Mouse (Mus musculus) WW6 (cell line): ENCODE measurements at regions not wholly inside any gene's neighbourhood (a gene's known extent, or its start where the extent isn't known, plus 50 kb on each side); places are given as distances from the start of the nearest gene placed in this dataset.

Experiments used
- DNase-seq: peaks from one replicate; pipeline ENCODE4 v3.0.0-alpha.2; 2013; ENCODE audit warnings: low read depth, low spot score

DNA sequence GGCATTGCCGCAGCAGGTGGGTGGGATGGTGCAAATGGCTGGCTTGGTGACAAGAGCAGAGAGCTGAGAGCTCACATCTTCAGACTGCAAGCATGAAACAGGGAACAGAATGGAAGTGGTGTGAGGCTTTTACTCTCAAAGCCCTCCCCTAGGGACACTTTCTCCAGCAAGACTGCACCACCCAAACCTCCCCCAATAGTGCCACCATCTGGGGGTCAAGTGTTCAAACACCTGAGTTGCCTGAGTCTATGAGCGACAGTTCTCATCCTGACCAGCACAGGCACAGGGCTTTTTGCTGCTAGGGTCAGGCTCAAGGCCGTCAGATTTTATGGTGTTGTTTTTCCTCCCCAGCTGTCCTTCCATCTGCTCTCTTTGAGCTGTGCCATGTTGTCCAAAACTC is 337.9 kb upstream of the Eif4g2 start:
- DNase-seq: no peak

DNA sequence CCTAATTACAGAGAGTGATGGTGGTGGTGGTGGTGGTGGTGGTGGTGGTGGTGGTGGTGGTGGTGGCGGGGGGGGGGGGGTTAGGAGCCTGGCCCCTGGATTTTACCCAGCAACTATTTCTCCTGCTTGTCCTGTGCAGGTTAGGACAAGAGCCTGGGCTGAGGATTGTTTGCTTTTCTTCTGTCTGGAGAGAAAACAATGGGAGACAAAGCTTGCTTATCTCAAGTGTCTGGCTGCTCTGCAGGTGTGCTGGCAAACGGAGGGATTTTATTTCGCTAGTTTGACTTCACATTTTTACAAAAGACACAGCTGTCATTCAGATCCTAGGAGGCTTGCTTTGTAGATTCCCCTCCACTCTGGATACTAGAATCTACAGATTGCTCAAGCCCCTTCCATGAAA is 334.9 kb upstream of the Eif4g2 start:
- DNase-seq: no peak

DNA sequence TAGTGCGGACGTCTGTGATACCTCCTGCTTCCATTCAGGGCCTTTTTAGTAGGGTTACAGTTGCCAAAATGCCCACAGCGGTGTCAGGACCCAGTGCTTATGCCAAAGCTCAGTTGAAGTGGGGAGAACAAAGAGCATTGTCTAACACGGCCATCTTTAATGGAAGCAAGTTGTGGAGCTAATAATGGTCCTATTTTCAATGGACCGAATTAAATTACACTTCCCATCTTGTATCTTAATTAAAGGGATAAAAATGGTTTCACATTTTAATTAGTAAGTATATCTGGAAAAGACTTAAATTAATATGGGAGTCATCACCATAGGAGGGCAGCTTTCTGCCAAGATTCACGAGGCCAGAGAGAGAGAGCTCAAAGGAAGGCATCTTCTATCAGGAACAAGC is 333.2 kb upstream of the Eif4g2 start:
- DNase-seq: no peak

DNA sequence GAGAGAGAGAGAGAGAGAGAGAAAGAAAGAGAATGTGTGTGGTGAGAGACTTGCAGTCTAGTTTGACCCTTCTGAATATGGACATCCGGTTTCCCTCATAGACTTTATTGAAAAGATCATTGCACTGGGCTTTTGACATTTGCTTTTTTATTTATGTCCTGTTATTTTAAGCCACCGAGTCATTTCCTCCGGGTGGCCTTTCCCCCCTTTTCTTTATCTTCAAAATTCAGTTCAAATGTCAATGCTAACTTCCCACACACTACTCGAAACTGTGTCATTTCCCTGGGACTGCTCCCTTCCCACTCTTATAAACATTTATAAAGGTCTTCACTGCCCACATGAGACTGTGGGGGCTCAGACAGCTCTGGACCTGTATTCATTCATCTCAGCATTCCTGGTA is 330.9 kb upstream of the Eif4g2 start:
- no peak for DNase-seq

DNA sequence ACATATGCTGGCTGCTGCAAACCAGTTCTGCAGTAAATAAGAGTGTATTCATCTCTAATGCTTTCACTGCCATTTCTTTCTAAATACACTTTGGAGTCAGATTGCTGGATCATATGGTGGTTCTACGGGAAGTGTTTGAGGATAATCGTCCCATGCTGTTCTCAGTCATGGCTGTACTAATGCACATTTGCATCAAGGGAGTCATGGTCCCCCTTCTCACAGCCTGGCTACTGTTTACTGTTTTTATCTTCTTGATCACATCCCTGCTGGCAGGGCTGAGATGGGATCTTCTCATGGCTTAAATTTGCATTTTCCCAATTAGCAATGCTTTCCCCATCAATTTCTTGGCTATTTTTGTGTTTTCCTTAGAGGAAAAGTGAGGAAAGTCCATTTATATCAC is 330.1 kb upstream of the Eif4g2 start:
- DNase-seq: no peak

DNA sequence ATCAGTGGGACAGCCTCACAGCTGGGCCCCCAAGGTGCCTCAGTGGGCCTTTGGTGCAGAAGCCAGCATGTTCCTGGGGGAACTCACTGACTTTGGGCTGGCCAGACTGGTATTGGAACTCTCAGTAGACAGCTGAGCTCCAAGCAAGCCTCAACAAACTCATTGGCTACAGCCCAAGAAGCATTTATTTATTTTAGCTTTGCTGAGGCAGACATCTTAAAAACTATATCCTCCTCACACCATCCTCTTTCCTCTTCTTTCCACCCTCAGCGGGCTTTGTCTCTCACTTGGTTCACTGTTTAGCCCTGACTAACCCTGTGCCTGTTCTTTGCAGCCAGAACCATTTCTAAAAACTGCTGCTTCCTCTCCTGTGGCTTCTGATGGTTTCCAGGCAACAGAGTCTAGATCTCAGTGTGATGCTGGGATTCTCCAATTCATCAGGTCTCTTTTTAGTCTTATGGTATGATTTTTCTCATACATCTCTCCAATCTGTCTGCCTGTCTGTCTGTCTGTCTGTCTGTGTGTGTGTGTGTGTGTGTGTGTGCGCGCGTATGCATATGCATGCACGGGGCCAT is 328.6 kb upstream of the Eif4g2 start:
- no peak for DNase-seq

DNA sequence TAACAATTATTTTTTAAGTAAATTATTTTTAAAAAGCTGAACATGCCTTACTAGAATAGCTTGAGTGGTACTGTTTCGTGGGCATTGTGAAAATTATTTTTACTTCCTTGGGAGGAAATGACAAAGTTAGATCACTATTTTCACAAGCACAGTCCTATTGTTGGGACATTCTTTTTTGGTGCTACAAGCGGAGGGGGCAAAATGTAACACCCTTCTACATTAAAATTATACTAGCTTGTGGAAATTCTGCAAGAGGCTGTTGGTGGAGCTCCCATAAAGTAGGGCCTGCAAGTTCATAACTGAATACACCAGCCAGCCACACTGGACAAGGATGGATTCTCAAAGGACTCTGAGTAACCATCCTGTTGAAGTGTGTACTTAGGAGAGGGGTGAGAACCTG is 313.1 kb upstream of the Eif4g2 start:
- DNase-seq: no peak

DNA sequence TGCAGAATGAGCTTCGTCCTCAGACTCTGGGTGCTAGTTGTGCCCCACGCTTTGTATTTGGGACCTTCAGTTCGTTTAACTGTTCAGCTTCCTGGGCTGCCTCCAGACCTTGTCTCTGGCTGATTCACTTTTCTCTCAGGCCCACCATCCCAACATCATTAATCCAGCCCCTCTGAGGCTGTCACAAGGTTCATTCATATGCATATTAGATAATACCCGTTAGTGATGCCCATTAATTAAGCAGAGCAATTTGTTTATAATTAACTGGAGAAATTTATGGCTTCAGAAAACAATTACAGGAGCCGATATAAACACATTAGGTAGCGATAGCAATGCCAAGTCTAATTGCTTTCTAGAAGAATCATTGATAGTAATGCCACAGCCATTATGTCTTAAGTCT is 312.3 kb upstream of the Eif4g2 start:
- no peak for DNase-seq

DNA sequence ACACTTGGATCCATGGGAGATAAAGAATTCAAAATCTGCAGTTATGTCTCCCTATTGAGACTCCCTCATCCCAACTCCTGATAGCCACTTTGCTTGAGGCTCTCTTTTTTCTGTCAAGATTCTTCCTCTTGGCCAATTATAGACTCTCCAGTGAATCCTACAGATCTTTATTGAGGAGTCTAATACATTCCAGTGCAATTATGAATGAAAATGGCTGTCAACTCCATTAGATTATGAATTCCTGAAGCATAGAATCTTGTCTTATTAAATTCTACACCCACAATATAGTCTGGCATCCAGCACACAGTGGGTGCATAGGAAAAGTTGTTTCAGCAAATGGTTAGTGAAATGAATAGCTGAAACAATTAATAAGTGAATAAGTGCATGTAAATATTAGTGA is 311.0 kb upstream of the Eif4g2 start:
- DNase-seq: no peak

DNA sequence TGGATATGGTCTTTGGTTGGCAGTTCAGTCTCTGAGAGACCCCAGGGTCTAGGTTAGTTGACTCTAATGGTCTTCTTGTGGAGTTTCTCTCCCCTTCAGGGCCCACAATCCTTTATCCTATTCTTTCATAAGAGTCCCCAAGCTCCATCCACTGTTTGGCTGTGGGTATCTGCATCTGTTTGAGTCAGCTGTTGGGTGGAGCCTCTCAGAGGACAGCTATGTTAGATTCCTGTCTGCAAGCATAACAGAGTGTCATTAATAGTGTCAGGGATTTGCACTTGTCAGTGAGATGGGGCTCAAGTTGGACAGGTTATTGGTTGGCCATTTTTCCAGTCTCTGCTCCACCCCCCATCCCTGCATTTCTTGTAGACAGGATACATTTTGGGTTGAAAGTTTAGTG is 306.9 kb upstream of the Eif4g2 start:
- no peak for DNase-seq

DNA sequence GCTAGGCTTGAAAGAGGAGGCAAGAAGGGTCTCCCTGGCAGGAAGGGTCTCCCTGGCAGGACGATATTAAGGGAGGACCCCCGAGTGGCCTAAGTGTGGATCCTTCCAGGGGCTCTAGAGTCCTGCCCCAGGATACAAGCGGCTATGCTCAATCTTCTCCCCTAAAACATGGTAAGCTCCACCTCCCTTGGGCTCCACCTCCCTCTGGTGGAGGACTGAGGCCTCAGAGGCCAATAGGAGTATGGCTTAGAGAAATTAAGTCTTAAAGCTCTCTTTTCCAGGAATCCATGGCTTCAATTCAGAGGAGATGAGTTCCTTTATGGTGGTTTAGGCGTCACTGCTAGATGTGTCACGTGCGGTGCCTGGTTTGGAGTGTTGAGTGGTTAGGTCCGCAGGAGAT is 291.7 kb upstream of the Eif4g2 start:
- DNase-seq: no peak

DNA sequence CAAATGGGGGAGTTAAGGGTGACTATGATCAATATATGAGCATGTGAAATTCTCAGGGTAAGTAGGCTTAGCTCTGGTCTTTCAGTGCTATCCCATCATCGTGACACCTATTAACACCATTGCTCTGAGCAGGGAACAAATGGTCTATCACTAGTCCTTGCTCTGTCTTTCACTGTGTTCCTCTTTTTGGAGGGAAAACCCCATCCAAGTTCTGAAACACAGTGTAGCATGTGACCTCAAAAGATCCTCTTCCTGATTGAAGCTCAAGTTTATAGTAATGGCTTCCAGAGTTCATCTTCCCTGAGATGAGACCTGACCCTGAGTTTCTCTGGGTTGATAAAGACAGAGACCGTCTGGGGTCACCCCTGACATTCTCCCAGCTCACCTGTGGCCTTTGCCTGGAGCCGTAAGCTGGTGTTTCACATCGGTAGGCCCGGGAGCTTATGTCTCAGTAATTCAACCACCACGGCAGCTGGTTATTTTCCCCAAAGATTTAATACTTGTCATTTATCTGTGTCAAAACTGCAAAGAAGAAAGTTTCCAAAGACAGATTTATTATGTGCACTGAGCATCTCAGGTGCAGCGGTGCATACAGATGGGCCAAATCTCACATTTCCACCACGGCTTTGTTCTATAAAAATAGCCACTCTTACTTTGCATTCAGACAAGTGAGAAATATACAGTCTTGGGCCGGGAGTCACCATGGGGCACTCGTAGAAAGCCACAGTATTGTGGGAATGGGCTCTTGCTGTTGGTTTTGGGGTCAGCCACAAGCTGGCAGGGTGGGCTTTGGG is 290.7 kb upstream of the Eif4g2 start:
- DNase-seq: no peak

DNA sequence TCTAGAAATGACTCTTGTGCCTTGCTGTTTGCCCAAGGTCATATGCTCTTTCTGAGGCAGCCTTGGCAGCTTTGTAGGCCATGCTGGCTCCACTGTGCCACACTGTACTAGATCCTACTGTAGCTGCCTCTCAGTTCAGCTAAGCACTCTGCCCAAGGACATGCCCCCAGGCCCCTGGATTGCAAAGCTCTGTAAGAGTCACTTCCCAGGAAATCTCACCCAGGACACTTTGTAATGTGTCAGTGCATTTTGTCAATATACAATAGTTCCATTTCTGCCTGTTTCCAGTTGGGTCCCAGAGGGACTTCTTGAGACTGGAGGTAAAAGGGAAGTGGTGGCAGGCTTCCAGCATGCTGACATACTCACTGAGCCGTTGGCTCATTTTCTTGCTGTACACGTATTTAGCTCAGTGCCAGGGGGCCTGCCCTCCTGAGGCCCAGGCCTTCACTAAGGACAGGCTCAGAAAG is 287.6 kb upstream of the Eif4g2 start:
- DNase-seq: no peak

DNA sequence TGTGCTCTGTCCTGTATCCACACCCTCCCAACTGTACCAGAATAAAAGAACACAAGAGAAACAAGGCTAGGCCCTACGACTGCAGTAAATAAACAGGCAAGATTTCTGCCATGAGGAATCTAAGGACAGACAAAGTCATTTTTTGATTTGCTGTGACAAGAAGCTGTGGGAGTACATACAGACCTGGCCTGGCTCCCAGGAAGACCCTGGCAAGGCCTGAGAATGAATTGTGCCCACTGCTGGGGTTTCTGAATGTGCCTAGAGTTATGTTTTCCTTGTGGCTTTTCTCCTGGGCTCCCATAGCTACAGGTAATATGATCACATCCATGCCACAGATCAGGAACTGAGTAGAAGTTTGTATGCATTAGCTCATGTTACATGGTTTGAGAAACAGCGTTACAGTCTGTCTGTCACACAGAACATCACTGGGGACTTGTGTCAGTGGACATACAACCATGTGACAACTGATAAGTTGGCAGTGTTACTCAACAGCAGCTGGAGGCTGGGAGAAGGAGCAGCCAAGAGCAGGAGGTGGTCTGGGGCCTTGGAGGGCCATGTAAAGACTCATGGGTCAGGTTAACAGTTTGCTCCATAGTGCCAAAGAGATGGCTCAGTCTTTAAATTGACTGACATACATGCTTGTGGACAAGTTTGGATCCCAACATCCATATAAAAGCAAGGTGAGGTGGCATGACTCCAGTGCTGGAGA is 285.6 kb upstream of the Eif4g2 start:
- DNase-seq: no peak

DNA sequence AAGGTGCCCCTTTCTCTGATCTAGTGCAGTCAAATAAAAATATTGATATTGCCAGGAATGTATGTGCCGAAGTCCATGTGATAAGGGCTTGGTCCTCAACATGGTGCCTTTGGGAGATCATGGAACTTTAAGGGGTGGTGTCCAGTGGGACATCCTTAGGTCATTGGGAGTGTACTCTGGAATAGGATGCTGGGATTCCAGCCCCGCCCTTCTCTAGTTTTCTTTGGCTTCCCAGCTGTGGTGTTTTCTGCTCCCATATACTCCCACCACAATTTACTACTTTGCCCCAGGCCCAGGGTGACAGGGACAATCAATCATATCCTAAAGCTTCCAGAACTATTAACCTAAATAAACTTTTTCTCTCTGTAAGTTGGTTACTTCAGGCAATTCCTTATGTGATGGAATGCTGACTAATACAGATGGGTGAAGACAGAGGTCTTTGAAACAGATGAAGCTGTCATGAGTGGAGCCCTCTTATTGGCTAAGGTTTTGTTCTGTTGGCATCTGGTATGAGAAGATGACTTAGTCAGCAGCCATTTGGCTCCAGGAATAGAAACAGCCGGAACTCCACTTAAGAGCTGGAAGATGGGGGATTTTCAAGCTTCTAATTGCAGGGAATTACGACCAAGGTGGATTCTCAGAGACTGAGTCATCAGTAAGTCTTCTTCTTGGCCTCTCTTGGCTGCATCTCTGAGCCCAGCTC is 284.3 kb upstream of the Eif4g2 start:
- no peak for DNase-seq

DNA sequence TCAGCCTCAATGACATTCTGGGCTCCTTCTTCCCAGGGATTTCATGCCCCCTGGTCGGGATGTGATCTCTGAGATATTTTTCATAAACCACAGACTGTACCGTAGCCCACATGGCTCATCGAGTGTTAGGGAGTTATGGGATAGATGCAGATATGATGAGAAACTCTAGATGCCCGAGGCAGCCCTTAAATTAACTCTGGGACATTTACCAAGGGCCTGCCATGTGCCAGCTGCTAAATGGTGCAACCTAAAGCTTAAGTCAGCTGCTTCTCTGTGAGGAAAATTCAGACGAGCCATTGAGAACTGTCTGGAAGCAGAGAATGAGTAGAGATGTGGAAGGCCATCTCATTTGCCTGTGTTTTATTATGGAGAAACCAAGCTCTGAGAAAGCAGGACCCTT is 282.6 kb upstream of the Eif4g2 start:
- DNase-seq: no peak

DNA sequence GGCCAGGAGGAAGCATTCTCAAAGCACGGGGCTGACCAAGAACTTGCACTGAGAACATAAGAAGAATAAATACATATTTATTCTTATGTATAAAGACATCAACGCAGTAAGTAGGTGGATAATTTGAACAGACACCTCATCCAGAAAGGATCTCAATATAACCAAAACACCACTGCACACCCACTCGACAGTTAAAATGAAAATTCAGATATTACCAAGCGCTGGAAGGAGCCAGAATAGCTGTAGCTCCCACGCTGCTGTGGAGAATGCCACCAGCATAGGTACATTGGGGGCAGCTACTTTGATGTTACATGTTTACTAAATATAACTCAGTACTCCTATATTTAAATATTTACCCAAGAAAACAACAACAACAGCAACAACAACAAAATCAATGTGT is 280.4 kb upstream of the Eif4g2 start:
- no peak for DNase-seq

DNA sequence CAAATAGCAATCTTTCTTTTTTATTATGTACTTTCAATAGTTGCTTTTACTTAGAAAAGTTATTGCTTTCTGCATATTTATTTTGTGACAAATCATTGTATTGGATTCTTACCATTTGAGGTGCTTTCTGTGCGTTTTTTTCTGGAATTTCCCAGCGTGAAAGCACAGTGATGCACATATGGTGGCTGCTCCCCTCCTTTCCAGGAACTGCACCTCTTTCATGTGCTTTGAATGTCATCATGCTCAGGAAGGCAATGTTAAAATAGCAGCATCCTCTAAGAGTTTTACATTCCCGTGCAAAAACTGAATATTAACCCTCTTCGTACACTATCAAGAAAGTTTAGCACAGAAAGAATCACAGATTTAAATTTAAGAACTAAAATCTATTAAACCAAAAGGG is 279.8 kb upstream of the Eif4g2 start:
- DNase-seq: no peak

DNA sequence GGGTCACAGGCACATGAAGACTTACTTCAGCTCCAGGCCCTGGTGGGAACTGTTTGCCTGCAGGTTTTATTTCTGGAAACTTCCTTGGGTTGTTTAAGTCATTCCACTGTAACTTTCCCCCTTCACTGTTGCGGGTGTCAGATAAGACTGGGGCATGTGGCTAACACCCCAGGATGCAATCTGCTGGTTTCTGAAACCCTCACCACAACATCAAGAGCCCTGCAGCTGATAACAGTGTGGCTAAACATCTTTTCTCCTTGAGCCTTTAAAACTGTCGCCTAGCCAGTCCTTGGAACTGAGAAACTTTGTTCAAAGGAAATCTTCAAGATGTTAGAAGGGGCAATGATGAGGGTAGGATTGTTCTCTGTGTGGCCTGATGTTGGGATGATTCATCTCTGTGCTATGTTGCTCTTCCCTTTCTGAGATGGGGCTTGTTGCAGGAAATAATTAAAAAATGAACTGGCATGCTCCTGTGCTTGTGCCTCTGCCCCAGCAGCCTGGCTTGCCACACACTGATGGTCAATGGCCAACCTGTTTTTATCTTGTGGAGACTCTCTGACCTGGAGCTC is 272.3 kb upstream of the Eif4g2 start:
- DNase-seq: no peak

DNA sequence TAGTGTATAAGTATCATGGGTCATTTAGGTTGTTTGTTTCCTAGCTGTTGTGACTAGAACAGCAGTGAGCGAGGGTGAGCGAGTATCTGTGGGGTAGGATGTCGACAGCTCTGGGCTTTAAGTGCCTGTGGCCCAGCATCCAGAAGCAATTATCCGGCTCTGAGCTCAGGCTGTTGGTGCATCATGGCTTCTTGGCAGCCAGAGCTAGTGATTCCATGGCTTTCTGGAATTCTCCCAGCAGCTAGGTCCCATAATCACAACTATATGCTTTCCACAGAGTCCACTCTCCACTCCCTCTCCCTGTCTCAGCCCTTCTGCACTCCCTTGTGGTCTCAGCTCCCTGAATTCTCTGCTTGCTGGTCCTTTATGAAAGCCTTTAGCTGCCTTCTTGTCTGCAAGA is 271.2 kb upstream of the Eif4g2 start:
- no peak for DNase-seq

DNA sequence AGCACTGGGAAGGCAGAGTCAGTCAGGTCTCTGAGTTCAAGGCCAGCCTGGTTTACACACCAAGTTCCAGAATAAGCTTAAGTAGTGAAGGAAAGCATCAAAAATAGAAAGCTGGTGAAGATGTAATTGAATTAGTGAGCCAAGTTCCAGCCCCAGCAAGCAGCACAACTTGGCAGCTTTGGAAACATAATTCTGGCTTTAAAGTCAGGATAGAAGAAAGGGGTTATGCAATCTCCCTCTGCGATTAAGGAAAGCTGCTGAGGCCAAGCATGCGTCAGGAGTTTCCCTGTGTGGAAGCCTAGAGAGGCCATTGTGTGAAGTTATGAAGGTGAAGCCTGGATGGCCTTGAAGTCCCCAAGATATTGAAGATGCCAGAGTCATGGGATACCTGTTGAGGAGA is 269.3 kb upstream of the Eif4g2 start:
- DNase-seq: no peak

DNA sequence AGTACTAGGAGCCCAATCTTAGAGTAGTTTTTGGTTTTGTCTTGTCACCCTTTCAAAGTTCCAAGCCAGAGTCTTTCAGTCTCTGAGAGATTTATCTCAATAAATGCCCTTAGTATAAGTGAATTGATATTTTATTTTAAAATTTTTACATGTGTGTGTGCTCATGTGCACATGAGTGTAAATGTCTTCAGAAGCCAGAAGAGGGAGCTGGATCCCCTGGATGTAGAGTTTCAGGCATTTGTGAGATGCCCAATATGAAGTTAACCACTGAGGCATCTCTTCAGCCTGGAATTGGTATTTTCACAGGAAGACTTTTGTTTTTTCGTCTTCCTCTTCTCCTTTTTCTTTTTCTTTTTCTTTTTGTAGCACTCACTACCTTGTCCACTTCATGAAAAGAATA is 262.3 kb upstream of the Eif4g2 start:
- DNase-seq: no peak
